Mouse (Mus musculus) limb, embryonic 15.5 days (tissue): ENCODE measurements around the gene Esrrg. TPM values are rescaled to one million over a fixed set of nuclear protein-coding genes. Genes with fewer than 3 reads are reported as not detected.

ENCODE experiments used
- ATAC-seq: fragments of 200-750 bp; cut with Nextera tagmentation; 2 replicates; pipeline ENCODE4 v1.8.0; 2017; ENCODE audit warnings: low read depth, moderate TSS enrichment; ENCODE audit not compliant: insufficient number of reproducible peaks, low FRiP score, low TSS enrichment
- H3K27ac ChIP-seq: fragments of 300-500 bp; sonication (generic); 2 replicates; pipeline ENCODE4 v1.5.1; 2015; ENCODE audit warnings: moderate library complexity, mild to moderate bottlenecking, inconsistent platforms
- H3K27me3 ChIP-seq: fragments of 300-500 bp; sonication (generic); 2 replicates; pipeline ENCODE4 v1.6.1; 2015; ENCODE audit warnings: inconsistent platforms
- H3K36me3 ChIP-seq: fragments of 300-500 bp; sonication (generic); 2 replicates; pipeline ENCODE4 v1.6.1; 2015; ENCODE audit warnings: inconsistent platforms
- H3K4me1 ChIP-seq: fragments of 300-500 bp; sonication (generic); 2 replicates; pipeline ENCODE4 v1.6.1; 2015; ENCODE audit warnings: inconsistent platforms
- H3K4me2 ChIP-seq: fragments of 300-500 bp; sonication (generic); 2 replicates; pipeline ENCODE4 v1.6.1; 2015; ENCODE audit warnings: mild to moderate bottlenecking, inconsistent platforms
- H3K4me3 ChIP-seq: fragments of 300-500 bp; sonication (generic); 2 replicates; pipeline ENCODE4 v1.5.1; 2015; ENCODE audit warnings: mild to moderate bottlenecking, inconsistent platforms
- H3K9ac ChIP-seq: fragments of 300-500 bp; sonication (generic); 2 replicates; pipeline ENCODE4 v1.6.1; 2015; ENCODE audit warnings: inconsistent platforms
- H3K9me3 ChIP-seq: fragments of 300-500 bp; sonication (generic); 2 replicates; pipeline ENCODE4 v1.6.1; 2016; ENCODE audit warnings: inconsistent platforms
- WGBS: fragments of 180-500 bp; shearing (Covaris S2); methylation state at CpG from one replicate; pipeline ENCODE4 v1.1.7; 2015; 5-methylcytosine and 5-hydroxymethylcytosine counted together
- polyA plus RNA-seq: library from polyadenylated mRNA; unstranded; fragments of >200 nt; fragmentation: Nextera tagmentation; extraction: Ambion mirVana; gene quantifications from 2 replicates; pipeline ENCODE4 v1.2.1, GENCODE M21; 2015

The Esrrg gene
- polyA plus RNA-seq, 1 experiment from 2014 or later: 1.8 TPM

DNA sequence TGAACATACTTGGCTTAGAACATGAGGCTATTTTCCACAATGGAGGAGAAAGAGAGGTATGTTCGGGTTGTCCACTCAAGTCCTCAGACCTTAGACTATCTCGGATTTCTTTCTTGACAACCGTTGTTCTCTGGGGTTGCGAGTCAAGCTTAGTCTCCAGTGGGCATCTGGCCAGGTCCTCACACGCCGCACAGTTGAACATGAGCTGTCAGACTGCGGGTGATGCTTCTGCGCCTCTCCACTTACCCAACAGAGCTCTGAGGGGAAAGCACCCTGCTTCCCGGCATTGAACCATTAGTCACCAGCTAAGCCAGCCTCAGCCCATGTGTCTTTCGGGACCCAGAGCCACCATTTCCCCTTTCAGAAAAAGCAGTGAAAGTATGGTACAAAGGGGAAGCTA is 633.2 kb downstream of the Esrrg start:
- Histone ChIP-seq H3K27me3 (no peaks in the 10 kb centered on the region), H3K4me3 (no peak overlapping the region), H3K4me2 (no peak overlapping the region), H3K27ac (no peak overlapping the region), H3K9ac (no peak overlapping the region), H3K9me3 (no peaks in the 10 kb centered on the region), H3K4me1 (0 out of 2 replicates have a peak, but pooled peaks cover 2% of the 10 kb centered on the region), H3K36me3 (no peaks in the 10 kb centered on the region)
- ATAC-seq: no peak
- 87% methylated on average over 10 of the region's 10 CpGs for WGBS

DNA sequence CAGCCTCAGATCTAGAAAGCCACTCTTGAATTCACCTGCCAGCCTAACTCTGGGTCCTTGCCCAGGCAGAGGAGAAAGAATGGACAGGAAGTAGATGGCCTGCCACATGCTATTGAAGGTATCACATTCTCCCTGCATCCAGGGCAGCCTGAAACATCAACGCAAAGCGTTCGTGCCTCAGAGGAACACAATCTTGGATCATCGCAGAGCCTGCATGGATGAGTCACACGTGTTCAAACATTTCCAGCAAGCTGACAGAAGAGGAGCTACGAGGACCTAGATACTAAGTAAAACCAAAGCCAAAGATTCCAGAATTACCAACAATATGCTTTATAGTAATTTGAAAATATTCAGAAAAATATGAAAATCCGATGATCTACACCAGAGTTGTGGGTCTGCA is 648.9 kb downstream of the Esrrg start:
- H3K27me3 ChIP-seq: no peaks in the 10 kb centered on the region
- no peaks in the 10 kb centered on the region for H3K36me3 ChIP-seq
- H3K4me3 ChIP-seq: no peak overlapping the region
- WGBS: 86% methylated on average over 7 of the region's 7 CpGs
- H3K9me3 ChIP-seq: no peaks in the 10 kb centered on the region
- no peak overlapping the region for H3K4me2 ChIP-seq
- H3K27ac ChIP-seq: no peak overlapping the region
- H3K9ac ChIP-seq: no peak overlapping the region
- H3K4me1 ChIP-seq: no peaks in the 10 kb centered on the region
- no peak for ATAC-seq

DNA sequence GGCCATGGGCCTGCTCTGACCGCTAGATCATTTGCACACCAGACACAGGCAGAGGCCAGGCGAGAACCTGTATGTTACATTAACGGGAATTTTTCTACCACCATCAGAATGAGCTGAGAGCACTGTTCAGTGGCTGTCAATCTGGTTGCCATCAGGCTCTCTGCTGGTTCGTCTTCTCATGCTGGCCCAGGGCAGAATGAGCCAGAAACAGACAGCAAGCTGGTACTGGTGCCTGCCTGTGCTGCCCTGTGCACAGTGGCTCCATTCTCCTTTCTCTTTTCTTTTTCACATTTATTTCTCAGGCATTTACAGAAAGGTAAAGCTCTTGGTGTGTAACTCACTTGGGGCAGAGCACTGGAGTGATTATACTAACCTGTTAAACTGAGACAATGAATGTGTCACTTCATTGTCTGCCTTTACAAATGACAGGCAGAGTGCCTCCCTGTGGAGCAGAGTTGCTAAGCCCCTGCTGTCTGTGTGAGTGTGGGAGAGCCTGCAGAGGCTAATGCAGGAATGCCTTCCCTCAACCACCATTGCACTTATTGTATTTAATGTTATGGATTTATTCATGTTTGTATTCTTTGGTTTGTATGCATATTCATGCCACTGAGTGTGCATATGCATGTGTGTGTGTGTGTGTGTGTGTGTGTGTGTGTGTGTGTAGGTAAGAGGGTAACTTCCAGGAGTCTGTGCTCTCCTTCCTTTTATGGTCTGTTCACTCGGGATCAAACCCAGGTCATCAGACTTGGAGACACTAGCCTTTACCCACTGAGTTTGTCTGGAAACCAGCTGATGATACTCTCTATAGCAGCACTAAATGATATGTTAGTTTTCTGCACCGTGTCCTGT is 651.9 kb downstream of the Esrrg start:
- Histone ChIP-seq H3K4me1 (no peaks in the 10 kb centered on the region), H3K36me3 (no peaks in the 10 kb centered on the region), H3K4me2 (no peak overlapping the region), H3K9me3 (no peaks in the 10 kb centered on the region), H3K27me3 (no peaks in the 10 kb centered on the region), H3K4me3 (no peak overlapping the region), H3K9ac (no peak overlapping the region), H3K27ac (no peak overlapping the region)
- ATAC-seq: no peak
- 75% methylated on average over 6 of the region's 6 CpGs for WGBS

DNA sequence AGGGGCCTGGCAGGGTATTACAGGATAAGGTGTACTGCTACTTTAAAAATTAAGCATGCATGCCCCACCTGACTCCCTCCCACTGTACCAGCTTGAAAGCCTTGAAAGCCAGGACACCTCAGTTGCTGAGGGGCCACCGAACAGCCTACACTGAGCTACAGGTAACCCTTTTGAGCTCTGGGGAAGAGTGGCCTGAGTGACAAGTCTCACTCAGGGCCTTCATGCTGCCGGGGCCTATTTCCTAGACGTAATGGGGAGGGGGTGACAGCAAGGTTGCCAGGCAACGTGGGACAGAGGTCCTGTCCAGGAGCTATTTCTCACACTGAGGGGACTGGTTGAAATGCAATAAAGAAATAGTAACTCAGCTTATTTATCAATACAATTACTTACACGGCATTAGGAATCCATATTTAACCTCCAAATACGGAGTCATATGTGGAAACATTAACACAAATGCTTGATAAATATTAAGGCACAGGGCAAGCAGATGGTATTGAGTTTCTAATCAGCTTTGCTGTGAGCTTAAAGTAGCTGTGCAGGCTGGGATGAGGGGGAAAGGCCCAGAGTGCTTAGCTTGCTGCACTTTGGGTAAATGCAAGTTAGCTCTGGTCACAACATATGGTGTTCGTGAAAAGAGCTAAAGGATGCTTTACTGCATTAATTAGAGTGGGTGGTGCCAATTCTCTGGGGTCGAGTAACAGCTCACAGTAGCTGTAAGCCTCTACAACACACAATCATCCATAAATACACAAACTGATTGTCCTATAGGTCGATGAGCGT is 653.5 kb downstream of the Esrrg start, which contains the start of gene Ush2a:
Gene Ush2a, plus strand, starts transcription at position 121 of the 780 bp plus-strand sequence.
- ATAC-seq: no peak
- no peak within 1 kb of the TSS for H3K4me2 ChIP-seq
- no peaks in the 10 kb centered on the region for H3K9me3 ChIP-seq
- H3K4me3 ChIP-seq: no peak within 1 kb of the TSS
- H3K4me1 ChIP-seq: no peaks in the 10 kb centered on the region
- no peaks in the 10 kb centered on the region for H3K27me3 ChIP-seq
- H3K9ac ChIP-seq: no peak within 1 kb of the TSS
- WGBS: 58% methylated on average over 10 of the region's 10 CpGs
- H3K36me3 ChIP-seq: no peaks in the 10 kb centered on the region
- no peak within 1 kb of the TSS for H3K27ac ChIP-seq
